Mouse (Mus musculus) kidney, postnatal 0 days (tissue): ENCODE results near the gene A730049H05Rik. TPM values are rescaled to one million over a fixed set of nuclear protein-coding genes. Genes with fewer than 3 reads are reported as not detected.

Experiments used
- ATAC-seq: fragments of 200-750 bp; cut with Nextera tagmentation; replicated peaks from 2 replicates; pipeline ENCODE4 v1.8.0; 2017; ENCODE audit warnings: low read depth, moderate number of reproducible peaks, moderate TSS enrichment, moderate library complexity; ENCODE audit not compliant: low FRiP score
- DNase-seq: peaks from one replicate; pipeline ENCODE4 v3.0.0-alpha.2; 2016; ENCODE audit warnings: low spot score
- H3K27ac ChIP-seq: fragments of 300-500 bp; sonication (generic); 2 replicates; pipeline ENCODE4 v1.5.1; 2014; ENCODE audit warnings: mild to moderate bottlenecking
- H3K27me3 ChIP-seq: fragments of 300-500 bp; sonication (generic); 2 replicates; pipeline ENCODE4 v1.6.1; 2014; ENCODE audit warnings: low read length, mixed read lengths; ENCODE audit not compliant: insufficient read depth
- H3K36me3 ChIP-seq: fragments of 300-500 bp; sonication (generic); 2 replicates; pipeline ENCODE4 v1.6.1; 2014; ENCODE audit warnings: low read length, mixed read lengths; ENCODE audit not compliant: insufficient read depth
- H3K4me1 ChIP-seq: fragments of 300-500 bp; sonication (generic); replicated peaks from 2 replicates; pipeline ENCODE4 v1.6.1; 2014; ENCODE audit warnings: antibody characterized with exemption, low read length, mixed read lengths; ENCODE audit not compliant: insufficient read depth
- H3K4me2 ChIP-seq: fragments of 300-500 bp; sonication (generic); 2 replicates; pipeline ENCODE4 v1.6.1; 2014; ENCODE audit warnings: mild to moderate bottlenecking, low read length, moderate library complexity, mixed read lengths
- H3K4me3 ChIP-seq: fragments of 300-500 bp; sonication (generic); replicated peaks from 2 replicates; pipeline ENCODE4 v1.5.1; 2014; ENCODE audit warnings: low read depth, low read length
- H3K9ac ChIP-seq: fragments of 300-500 bp; sonication (generic); 2 replicates; pipeline ENCODE4 v1.6.1; 2014; ENCODE audit warnings: low read depth, low read length
- H3K9me3 ChIP-seq: fragments of 300-500 bp; sonication (generic); replicated peaks from 2 replicates; pipeline ENCODE4 v1.6.1; 2016; ENCODE audit warnings: low read length, inconsistent platforms, mixed read lengths
- CTCF ChIP-seq: IDR thresholded peaks from 2 replicates; pipeline ENCODE4 v1.5.1; 2016; ENCODE audit warnings: antibody characterized with exemption, low read depth, mild to moderate bottlenecking, moderate library complexity
- WGBS: fragments of 180-500 bp; shearing (Covaris S2); extraction: QIAGEN DNeasy Blood & Tissue Kit; methylation state at CpG from one replicate; pipeline ENCODE4 v1.1.7; 2014; 5-methylcytosine and 5-hydroxymethylcytosine counted together
- polyA plus RNA-seq: library from polyadenylated mRNA; unstranded; fragments of >200 nt; fragmentation: Nextera tagmentation; extraction: Ambion mirVana; gene quantifications from 2 replicates; pipeline ENCODE4 v1.2.1, GENCODE M21; 2015

A730049H05Rik gene
- polyA plus RNA-seq, 1 experiment from 2014 or later = 7.1 TPM

- WGBS = 22% methylated on average over 2 of the region's 2 CpGs
- Histone ChIP-seq H3K4me2 (no peak overlapping the region), H3K36me3 (peaks cover 7% of the 10 kb centered on the region; the same call in 1 of the 2 replicates), H3K4me1 (no peaks in the 10 kb centered on the region), H3K4me3 (no peak overlapping the region), H3K9ac (no peak overlapping the region), H3K9me3 (no peaks in the 10 kb centered on the region), H3K27ac (no peak overlapping the region), H3K27me3 (no peaks in the 10 kb centered on the region)
- DNase-seq (peak; percentile 45), ATAC-seq (no peak)
- no peak for TF ChIP-seq CTCF
These were observed 25.7 kb downstream of the A730049H05Rik start for GRCm38 (mm10) chr6:92842000-92842399.

GRCm38 (mm10) chr6:92843474-92843873, 27.2 kb downstream of the A730049H05Rik start:
- H3K9me3 ChIP-seq = no peaks in the 10 kb centered on the region
- WGBS = 83% methylated on average over 2 of the region's 2 CpGs
- H3K4me2 ChIP-seq = no peak overlapping the region
- TF ChIP-seq CTCF = no peak
- H3K27ac ChIP-seq = no peak overlapping the region
- no peak overlapping the region for H3K4me3 ChIP-seq
- no peak overlapping the region for H3K9ac ChIP-seq
- ATAC-seq = no peak
- peaks cover 14% of the 10 kb centered on the region; the same call in 1 of the 2 replicates for H3K36me3 ChIP-seq
- no peak for DNase-seq
- H3K4me1 ChIP-seq = no peaks in the 10 kb centered on the region
- H3K27me3 ChIP-seq = no peaks in the 10 kb centered on the region

DNA sequence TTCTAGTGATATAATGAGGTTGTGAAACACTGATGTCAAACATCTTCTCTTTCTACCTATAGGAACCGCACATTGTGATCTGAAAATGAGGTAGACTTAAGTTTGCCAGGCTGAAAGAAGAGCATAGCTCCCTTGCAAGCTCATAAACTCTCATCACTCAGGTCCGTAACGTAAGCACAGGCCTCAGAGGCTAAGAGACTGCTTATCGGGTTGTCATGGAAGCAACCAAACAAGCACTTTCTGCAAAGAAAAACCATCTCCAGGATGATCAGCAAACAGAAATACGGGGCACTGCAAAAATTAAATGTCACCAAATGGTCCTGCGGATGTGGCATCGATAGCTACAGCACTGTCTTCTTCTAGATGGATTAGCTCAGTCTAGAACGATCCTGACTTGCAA, 29.6 kb downstream of the A730049H05Rik start:
- no peak for DNase-seq
- Histone ChIP-seq H3K9ac (no peak overlapping the region), H3K4me3 (no peak overlapping the region), H3K27me3 (no peaks in the 10 kb centered on the region), H3K27ac (no peak overlapping the region), H3K4me2 (no peak overlapping the region), H3K9me3 (no peaks in the 10 kb centered on the region), H3K4me1 (0 out of 2 replicates have a peak, but pooled peaks cover 3% of the 10 kb centered on the region), H3K36me3 (peaks cover 18% of the 10 kb centered on the region; the same call in 1 of the 2 replicates)
- no peak for ATAC-seq
- no peak for TF ChIP-seq CTCF
- whole genome bisulfite sequencing = 86% methylated on average over 8 of the region's 8 CpGs

- Histone ChIP-seq H3K4me3 (no peak overlapping the region), H3K9ac (no peak overlapping the region), H3K27ac (no peak overlapping the region), H3K9me3 (no peaks in the 10 kb centered on the region), H3K4me1 (0 out of 2 replicates have a peak, but pooled peaks cover 3% of the 10 kb centered on the region), H3K36me3 (peaks cover 18% of the 10 kb centered on the region; the same call in 1 of the 2 replicates), H3K27me3 (no peaks in the 10 kb centered on the region), H3K4me2 (no peak overlapping the region)
- DNase-seq (no peak), ATAC-seq (no peak)
- 60% methylated on average over 4 of the region's 4 CpGs for WGBS
- no peak for TF ChIP-seq CTCF
These were observed 30.3 kb downstream of the A730049H05Rik start for GRCm38 (mm10) chr6:92846614-92847013.

- no peaks in the 10 kb centered on the region for H3K9me3 ChIP-seq
- no peak overlapping the region for H3K4me2 ChIP-seq
- ATAC-seq = no peak
- no peak overlapping the region for H3K9ac ChIP-seq
- H3K27me3 ChIP-seq = no peaks in the 10 kb centered on the region
- no peak for TF ChIP-seq CTCF
- peaks cover 19% of the 10 kb centered on the region; the same call in 1 of the 2 replicates for H3K36me3 ChIP-seq
- 0 out of 2 replicates have a peak, but pooled peaks cover 3% of the 10 kb centered on the region for H3K4me1 ChIP-seq
- no peak overlapping the region for H3K27ac ChIP-seq
- 88% methylated on average over 9 of the region's 9 CpGs for WGBS
- H3K4me3 ChIP-seq = no peak overlapping the region
- no peak for DNase-seq
These were observed 32.9 kb downstream of the A730049H05Rik start for GRCm38 (mm10) chr6:92849208-92849607.

GRCm38 (mm10) chr6:92850250-92850649, 34.0 kb downstream of the A730049H05Rik start:
- no peak for TF ChIP-seq CTCF
- 39% methylated on average over 5 of the region's 5 CpGs for WGBS
- 0 out of 2 replicates have a peak overlapping the region, but pooled peaks have one; percentile 6 for H3K27ac ChIP-seq
- H3K27me3 ChIP-seq = no peaks in the 10 kb centered on the region
- H3K9me3 ChIP-seq = no peaks in the 10 kb centered on the region
- DNase-seq (peak; percentile 86), ATAC-seq (0 out of 2 replicates have a peak, but pooled peaks have one; percentile 36)
- no peak overlapping the region for H3K4me3 ChIP-seq
- H3K9ac ChIP-seq = no peak overlapping the region
- H3K4me2 ChIP-seq = no peak overlapping the region
- H3K36me3 ChIP-seq = peaks cover 19% of the 10 kb centered on the region; the same call in 1 of the 2 replicates
- H3K4me1 ChIP-seq = 0 out of 2 replicates have a peak, but pooled peaks cover 3% of the 10 kb centered on the region

DNA sequence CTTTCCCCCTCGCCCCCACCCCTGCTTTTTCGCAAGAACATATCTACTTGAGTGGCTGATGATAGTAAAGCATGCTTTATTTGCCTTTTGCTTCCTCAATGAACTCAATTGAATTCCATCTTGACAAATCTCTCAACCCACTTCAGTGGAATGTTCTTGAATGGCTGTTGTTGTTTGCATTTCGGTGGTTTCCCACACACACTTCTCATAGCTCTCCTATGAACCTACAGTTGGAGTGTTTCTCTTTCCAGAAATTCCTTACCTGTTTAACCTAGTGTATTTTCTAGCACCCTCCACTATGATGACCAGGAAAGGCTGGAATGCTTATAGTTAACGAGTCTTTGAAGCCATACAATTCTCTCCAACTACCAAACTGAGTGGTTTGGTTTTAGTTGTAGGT, 38.6 kb downstream of the A730049H05Rik start:
- Histone ChIP-seq H3K4me1 (peaks cover 4% of the 10 kb centered on the region), H3K9ac (no peak overlapping the region), H3K4me3 (no peak overlapping the region), H3K27ac (no peak overlapping the region), H3K4me2 (no peak overlapping the region), H3K9me3 (no peaks in the 10 kb centered on the region), H3K36me3 (peaks cover 17% of the 10 kb centered on the region; the same call in 1 of the 2 replicates), H3K27me3 (no peaks in the 10 kb centered on the region)
- no peak for DNase-seq
- no peak for TF ChIP-seq CTCF
- ATAC-seq = no peak
- 89% methylated on average over 4 of the region's 4 CpGs for whole genome bisulfite sequencing
